Mouse (Mus musculus): ENCODE results near the gene Dffb.

The Dffb gene

GRCm38 (mm10) chr4:153974431-153975291 is at the start of gene Dffb, which contains the start of gene Cep104:
TSS of gene Dffb (minus strand) at chr4:153975126.
TSS of gene Cep104 (plus strand) at chr4:153975194.
- peak; percentile 94 for ATAC-seq (ENCODE audit: insufficient number of reproducible peaks, low FRiP score, low TSS enrichment)

- no peak for ATAC-seq (ENCODE audit: insufficient number of reproducible peaks, low FRiP score, low TSS enrichment)
These were observed 49.1 kb upstream of the Dffb start for GRCm38 (mm10) chr4:154023754-154024601.

- ATAC-seq (ENCODE audit: insufficient number of reproducible peaks, low FRiP score, low TSS enrichment), result no peak
These were observed 47.9 kb upstream of the Dffb start for GRCm38 (mm10) chr4:154022844-154023243.

DNA sequence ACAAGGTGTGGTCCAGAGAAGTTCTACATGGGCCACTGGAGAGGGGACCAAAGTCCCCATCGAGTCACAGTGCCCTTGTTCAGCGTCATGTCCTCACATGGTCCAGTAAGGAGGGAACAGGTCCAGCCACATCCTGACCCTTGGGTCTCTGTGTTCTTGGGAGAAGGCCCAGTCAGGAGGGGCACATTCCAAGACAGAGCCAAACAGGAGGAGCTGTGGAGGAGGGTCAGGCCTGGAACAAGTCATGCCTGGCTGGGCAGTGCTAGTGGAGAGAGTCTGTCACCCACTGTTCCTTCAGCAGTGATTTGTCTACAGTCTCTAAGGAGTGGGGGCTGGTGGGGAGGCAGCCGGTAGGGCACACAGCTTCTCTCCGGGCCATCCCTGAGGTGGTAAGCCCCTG is 47.5 kb upstream of the Dffb start:
- no peak for ATAC-seq (ENCODE audit: insufficient number of reproducible peaks, low FRiP score, low TSS enrichment)

- ATAC-seq (ENCODE audit: insufficient number of reproducible peaks, low FRiP score, low TSS enrichment), result no peak
These were observed 46.5 kb upstream of the Dffb start for GRCm38 (mm10) chr4:154021432-154021831.

- ATAC-seq (ENCODE audit: insufficient number of reproducible peaks, low FRiP score, low TSS enrichment), result no peak
These were observed 44.6 kb upstream of the Dffb start for GRCm38 (mm10) chr4:154019571-154019970.

DNA sequence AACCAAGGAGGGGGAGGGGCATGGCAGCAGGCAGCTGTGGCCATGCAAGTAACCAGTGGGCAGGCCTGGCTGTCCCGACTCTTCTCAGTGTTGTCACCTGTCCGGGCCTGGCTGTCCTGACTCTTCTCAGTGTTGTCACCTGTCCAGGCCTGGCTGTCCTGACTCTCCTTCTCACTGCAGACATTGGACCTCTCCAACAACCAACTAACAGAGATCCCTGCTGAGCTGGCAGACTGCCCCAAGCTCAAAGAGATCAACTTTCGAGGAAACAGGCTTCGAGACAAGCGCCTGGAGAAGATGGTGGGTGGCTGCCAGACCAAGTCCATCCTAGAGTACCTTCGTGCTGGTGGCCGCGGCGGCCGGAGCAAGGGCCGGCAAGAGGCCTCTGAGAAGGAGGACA is 40.5 kb upstream of the Dffb start:
- ATAC-seq (ENCODE audit: insufficient number of reproducible peaks, low FRiP score, low TSS enrichment), result no peak

- ATAC-seq (ENCODE audit: insufficient number of reproducible peaks, low FRiP score, low TSS enrichment), result no peak
These were observed 37.4 kb upstream of the Dffb start for GRCm38 (mm10) chr4:154012132-154012882.

- ATAC-seq (ENCODE audit: insufficient number of reproducible peaks, low FRiP score, low TSS enrichment), result peak; percentile 91
These were observed 36.7 kb upstream of the Dffb start, which contains the start of gene Lrrc47 for GRCm38 (mm10) chr4:154011646-154012089. TSS of gene Lrrc47 (plus strand) at chr4:154011731.

- 0 out of 2 replicates have a peak, but pooled peaks have one; percentile 19 for ATAC-seq (ENCODE audit: insufficient number of reproducible peaks, low FRiP score, low TSS enrichment)
These were observed 36.1 kb upstream of the Dffb start for GRCm38 (mm10) chr4:154010907-154011645.

DNA sequence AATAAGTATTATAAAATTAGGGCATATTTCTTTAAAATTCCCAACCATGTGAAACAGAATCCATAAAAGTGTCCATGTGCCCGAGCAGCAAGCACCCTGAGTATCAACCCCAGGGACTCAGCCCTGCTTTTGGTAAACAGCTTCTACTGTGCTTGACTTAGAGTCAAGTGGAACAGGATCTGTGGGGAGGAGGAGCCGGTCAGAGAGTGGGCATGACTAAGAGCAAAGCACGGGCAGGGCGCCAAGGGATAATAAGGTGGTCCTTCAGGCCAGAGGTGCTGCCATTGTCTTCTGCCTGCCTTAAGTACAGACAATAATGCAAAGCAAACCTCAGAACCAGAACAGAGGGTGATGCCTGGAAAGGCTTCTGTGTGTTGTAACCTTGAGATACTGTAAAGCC is 32.8 kb upstream of the Dffb start:
- no peak for ATAC-seq (ENCODE audit: insufficient number of reproducible peaks, low FRiP score, low TSS enrichment)

DNA sequence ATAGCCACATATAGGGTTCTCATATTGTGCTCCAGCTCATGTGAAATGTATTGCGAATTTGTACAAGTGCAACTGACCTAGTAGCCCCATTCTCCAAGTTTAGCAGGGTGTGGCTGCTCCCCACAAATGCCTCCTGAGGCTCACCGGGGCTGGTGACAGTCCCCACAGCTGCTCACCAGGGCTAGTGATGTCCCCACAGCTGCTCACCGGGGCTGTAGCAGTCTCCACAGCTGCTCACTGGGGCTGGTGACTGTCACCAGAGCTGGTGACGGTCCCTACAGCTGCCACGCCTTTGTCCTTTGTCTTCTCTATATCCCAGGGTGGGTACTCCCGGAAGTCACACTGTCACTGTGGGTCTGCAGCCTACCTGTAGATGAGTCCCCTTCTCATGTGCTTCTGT is 31.3 kb upstream of the Dffb start:
- no peak for ATAC-seq (ENCODE audit: insufficient number of reproducible peaks, low FRiP score, low TSS enrichment)

- ATAC-seq (ENCODE audit: insufficient number of reproducible peaks, low FRiP score, low TSS enrichment), result no peak
These were observed 30.6 kb upstream of the Dffb start for GRCm38 (mm10) chr4:154005488-154005887.

- ATAC-seq (ENCODE audit: insufficient number of reproducible peaks, low FRiP score, low TSS enrichment), result no peak
These were observed 18.6 kb upstream of the Dffb start for GRCm38 (mm10) chr4:153993505-153993904.

DNA sequence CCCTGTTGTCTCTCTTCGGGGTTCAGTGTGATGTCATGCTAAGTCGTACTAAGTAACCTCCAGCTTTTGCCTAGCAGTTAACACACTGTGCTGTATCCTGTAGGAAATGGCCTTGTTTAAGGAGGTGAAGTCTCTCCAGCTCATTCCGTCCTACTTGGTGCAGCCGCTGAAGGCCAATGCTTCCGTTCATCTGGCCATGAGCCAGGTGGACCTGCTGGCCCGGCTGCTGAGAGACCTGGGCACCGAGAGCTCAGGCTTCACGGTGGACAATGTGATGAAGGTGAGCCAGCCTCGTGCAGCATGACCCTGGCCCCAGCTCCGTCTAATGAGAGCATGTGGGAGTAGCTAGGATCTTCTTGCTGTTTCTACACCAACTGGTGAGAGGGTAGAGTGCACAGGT is 17.8 kb upstream of the Dffb start:
- ATAC-seq (ENCODE audit: insufficient number of reproducible peaks, low FRiP score, low TSS enrichment), result no peak

DNA sequence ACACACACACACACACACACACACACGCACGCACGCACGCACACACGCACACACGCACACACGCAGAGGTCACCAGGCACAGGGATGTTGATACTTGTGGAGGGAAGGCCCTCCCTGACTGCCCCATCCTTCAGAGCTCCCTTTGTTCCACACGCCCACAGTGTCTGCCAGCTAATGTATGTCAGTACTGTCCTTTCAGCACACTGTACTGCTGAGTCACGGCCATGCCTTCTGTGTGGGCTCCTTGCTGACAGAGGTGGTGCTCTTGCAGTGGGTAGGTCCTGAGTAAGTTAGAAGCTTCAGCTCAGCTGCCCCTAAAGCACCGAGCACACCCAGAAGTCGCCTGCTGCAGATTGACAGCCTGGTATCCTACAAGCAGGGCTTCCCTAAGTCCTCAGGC is 5.5 kb upstream of the Dffb start:
- no peak for ATAC-seq (ENCODE audit: insufficient number of reproducible peaks, low FRiP score, low TSS enrichment)

DNA sequence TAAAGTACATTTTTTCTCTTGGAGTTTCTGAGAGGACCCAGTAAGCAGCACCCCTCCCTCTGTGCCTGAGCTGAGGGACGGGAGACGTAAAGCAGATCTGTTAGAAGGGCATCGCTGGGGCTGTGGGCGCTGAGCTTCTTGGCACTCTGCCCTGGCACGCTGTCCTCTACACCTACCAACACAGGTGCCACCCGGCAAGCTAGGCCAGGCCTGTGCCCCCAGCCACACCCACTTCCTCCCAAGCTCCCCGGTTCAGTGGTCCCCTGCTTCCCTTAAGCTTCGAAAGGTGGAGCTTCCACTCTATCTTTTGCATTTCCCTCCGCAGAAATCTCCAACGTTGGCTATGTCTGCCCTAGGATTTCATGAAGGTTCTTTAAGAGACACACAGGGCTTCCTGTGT is 4.3 kb upstream of the Dffb start:
- ATAC-seq (ENCODE audit: insufficient number of reproducible peaks, low FRiP score, low TSS enrichment), result no peak

DNA sequence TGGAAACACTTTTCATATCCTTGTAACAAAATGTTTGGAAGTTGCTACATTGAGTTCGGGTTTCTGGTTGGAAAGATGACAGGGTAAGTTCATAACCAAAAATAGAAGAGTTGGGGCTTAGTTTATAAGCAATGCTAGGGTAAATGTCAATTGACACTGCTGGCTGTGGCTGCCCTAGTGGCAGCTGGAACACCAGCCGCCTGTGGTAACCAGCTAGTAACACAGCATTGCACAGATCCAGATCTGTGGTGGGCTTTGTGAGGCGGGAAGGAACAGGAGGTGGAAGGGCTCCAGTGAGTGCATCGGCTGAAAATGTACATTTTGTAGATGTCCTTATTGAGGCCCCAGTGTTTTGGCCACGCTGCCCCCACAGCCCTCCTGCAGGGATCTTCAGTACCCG is 842 bp upstream of the Dffb start:
- no peak for ATAC-seq (ENCODE audit: insufficient number of reproducible peaks, low FRiP score, low TSS enrichment)

- ATAC-seq (ENCODE audit: insufficient number of reproducible peaks, low FRiP score, low TSS enrichment), result peak; percentile 65; the same call in 1 of the 2 replicates
These were observed 351 bp upstream of the Dffb start for GRCm38 (mm10) chr4:153975292-153975662.

DNA sequence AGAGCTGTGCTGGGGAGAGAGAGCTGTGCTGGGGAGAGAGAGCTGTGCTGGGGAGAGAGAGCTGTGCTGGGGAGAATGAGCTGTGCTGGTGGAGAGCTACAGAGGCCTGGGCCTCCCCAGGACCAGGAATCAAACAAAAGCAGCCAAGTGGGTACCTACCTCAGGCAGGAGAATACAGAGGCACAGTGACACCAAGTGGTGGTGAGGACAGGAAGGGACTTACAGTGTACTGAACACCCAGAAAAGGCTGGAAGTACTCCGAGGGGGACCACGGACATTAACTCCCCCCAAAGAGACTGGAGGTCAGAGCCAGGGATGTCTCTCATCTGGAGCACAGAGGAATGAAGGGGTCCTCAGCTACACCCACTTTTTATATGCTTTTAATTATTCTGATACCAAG is 6.9 kb downstream of the Dffb start:
- ATAC-seq (ENCODE audit: insufficient number of reproducible peaks, low FRiP score, low TSS enrichment), result no peak

Data from cerebellum, adult (tissue).